ENCODE assay signal across 14 mouse cellular contexts in genomic region chr1:131046607-131047006, GRCm38 (mm10). TPM values are rescaled to one million over a fixed set of nuclear protein-coding genes. Genes with fewer than 3 reads are reported as not detected.
"Had no signal": no experiment of that assay in that cellular context is flagged by ENCODE, and none has a peak within 500 bp of the region (broad histone marks: within the 10 kb centered on the region; RNA-seq: fewer than 3 reads in every experiment).

No protein-coding gene starts in this region.

- ATAC-seq: midbrain, embryonic 13.5 days had no signal

- DNase-seq: kidney, adult 9 months; kidney, postnatal 10 days; lung, adult 2 months; lung, postnatal 36 days; retina, postnatal 1 day; right cerebral cortex, postnatal 4 days; thymus, postnatal 4 days had no signal

RNA-seq across cellular contexts. Expression of gene Il10, which starts 27.0 kb away (rescaled TPM):
- total RNA-seq: layer of hippocampus, adult 8-10 months; layer of hippocampus, postnatal 14 days; left cerebral cortex, adult 18-20 months; left cerebral cortex, postnatal 14 days; megakaryocyte progenitor cell, adult 5-6 weeks; midbrain, postnatal 0 days had no signal
